Mouse (Mus musculus) T-helper 17 cell (primary cell): Measurements from ENCODE around the gene Rex2.
"Not testable (repeated sequence)": the region's sequence is repeated elsewhere in the genome, so short reads cannot be mapped to it uniquely, and the experiment has no call there.

ENCODE experiments used
- in situ Hi-C, 2 experiments: fragments of 300-600 bp; cut with MboI, MseI; formaldehyde crosslinking; loops; 1 replicate in 1 of 2; 2 replicates in 1 of 2; pipeline ENCODE4 v1.15.1; 2025; ENCODE audit warnings: high pct_unique_total_duplicates in 2 of 2

Rex2 gene

GRCm38 (mm10) chr4:147021550-147021949 lies at the start of gene Rex2:
Rex2 (plus strand) TSS chr4:147021850.
- in situ Hi-C loops = not testable (repeated sequence)

- in situ Hi-C loops = loop anchor here (5.0 to 10.0 kb wide), 2 partner anchors 1112 to 1299 kb away; partner anchors contain the start of gene Zfp986 (in 1 of the 2)
Measured at GRCm38 (mm10) chr4:146976581-146976980, 45.1 kb upstream of the Rex2 start.

- in situ Hi-C loops = loop anchor here (5.0 to 10.0 kb wide), 2 partner anchors 521 to 534 kb away; no protein-coding TSS in a partner anchor
Measured at GRCm38 (mm10) chr4:147018400-147018799, 3.2 kb upstream of the Rex2 start.

- in situ Hi-C loops = loop anchor here in 1 of 2 experiments (25.0 kb wide), 1 partner anchor 586 kb away; no protein-coding TSS in a partner anchor
Measured at GRCm38 (mm10) chr4:147026374-147026773, 4.7 kb downstream of the Rex2 start.

- in situ Hi-C loops = loop anchor here (5.0 to 25.0 kb wide), 3 partner anchors 581 to 1349 kb away; no protein-coding TSS in a partner anchor
Measured at GRCm38 (mm10) chr4:147031308-147032036, 9.8 kb downstream of the Rex2 start.

GRCm38 (mm10) chr4:147063768-147064167 lies 42.1 kb downstream of the Rex2 start:
- in situ Hi-C loops = loop anchor here (5.0 to 10.0 kb wide), 2 partner anchors 334 to 339 kb away; no protein-coding TSS in a partner anchor

GRCm38 (mm10) chr4:147065861-147066260 lies 44.2 kb downstream of the Rex2 start:
- in situ Hi-C loops = loop anchor here (5.0 to 10.0 kb wide), 2 partner anchors 341 to 859 kb away; no protein-coding TSS in a partner anchor

- in situ Hi-C loops = loop anchor here (5.0 to 10.0 kb wide), 2 partner anchors 342 to 859 kb away; no protein-coding TSS in a partner anchor
Measured at GRCm38 (mm10) chr4:147066380-147066779, 44.7 kb downstream of the Rex2 start.

- in situ Hi-C loops = loop anchor here (5.0 kb wide), 3 partner anchors 523 to 1358 kb away; no protein-coding TSS in a partner anchor
Measured at GRCm38 (mm10) chr4:147095641-147096040, 74.0 kb downstream of the Rex2 start.

GRCm38 (mm10) chr4:147101666-147102626 lies 80.3 kb downstream of the Rex2 start:
- in situ Hi-C loops = not testable (repeated sequence)

- in situ Hi-C loops = not testable (repeated sequence)
Measured at GRCm38 (mm10) chr4:147103814-147104213, 82.2 kb downstream of the Rex2 start.
